Mouse (Mus musculus): ENCODE measurements around the gene 1700017D01Rik.
"Not testable (repeated sequence)": the region's sequence is repeated elsewhere in the genome, so short reads cannot be mapped to it uniquely, and the experiment has no call there.

Gene 1700017D01Rik

DNA sequence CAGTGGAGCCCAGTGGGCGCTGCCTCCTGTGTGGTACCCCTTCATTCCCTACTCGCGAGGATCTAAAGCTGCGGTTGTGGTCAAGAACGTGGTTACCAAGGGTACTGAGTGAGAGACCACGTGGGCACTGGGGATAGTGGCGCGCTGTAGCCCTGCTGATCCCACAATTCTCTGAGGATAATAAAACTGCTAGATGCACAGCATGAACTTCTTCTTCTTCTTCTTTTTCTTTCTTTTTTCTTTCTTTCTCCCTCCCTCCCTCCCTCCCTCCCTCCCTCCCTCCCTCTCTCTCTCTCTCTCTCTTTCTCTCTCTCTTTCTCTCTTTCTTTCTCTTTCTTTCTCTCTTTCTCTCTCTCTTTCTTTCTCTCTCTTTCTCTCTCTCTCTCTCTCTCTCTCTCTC is at the start of gene 1700017D01Rik:
1700017D01Rik (minus strand) TSS at position 101 of the 400 bp plus-strand sequence.
- DNase-seq (ENCODE audit: low spot score): not testable (repeated sequence)

DNA sequence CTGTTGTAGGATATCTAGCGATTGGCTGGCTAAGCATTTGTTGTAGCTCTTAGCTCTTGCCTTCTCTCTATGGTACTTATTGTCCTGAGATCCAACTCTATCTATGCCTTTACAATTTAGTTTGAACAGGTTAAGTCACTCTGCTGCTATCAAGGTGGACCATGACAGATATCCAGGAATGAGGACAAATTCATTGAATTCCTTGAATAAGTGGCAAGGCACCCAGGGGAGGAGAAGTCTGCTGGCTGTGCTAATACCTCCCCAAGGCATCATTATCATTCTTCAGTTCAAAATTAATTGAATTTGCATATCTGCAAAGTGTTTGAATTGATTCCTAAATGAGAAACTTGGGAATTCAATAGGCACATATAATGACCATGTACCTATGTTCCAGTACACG is 46.8 kb upstream of the 1700017D01Rik start:
- DNase-seq (ENCODE audit: low spot score): no peak

DNA sequence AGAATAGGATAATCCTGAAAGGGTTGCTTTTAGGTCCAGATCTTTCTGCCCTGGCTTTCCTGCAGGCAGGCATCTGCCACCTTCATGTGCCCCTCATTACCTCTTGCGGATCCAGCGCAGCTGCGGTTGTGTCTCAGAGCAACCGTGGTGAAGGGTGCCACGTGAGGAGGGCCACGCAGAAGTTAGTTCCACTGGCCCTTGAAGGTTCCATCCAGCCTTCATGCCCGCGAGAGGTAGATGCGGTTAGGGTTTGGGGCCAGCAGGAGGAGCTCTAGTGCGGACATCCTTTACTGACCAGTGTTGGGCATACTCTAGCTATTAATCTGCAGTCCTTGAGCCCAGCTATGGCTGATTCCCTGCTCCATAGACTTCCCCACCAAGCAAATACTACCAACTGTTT is 34.5 kb upstream of the 1700017D01Rik start, which contains the start of gene 1700025F22Rik:
1700025F22Rik (minus strand) TSS at position 149 of the 400 bp plus-strand sequence.
- no peak for DNase-seq (ENCODE audit: low spot score)

DNA sequence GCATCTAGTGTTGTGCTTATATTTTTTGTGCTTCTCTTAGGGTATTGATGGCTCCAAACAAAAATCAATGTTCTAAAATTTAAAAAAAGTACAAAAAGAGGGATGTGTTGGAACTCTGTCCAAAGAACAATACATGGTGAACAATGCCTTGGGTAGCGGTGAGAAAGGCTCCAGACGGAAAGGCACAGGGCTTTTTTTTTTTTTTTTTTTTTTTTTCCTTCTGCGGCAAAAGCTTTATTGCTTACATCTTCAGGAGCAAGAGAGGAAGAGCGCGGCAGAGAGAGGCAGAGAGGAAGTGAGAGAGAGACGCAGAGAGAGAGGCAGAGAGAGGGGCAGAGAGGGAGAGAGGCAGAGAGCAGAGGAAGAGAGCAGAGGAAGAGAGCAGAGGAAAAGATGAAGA is 27.2 kb upstream of the 1700017D01Rik start:
- DNase-seq (ENCODE audit: low spot score): not testable (repeated sequence)

DNA sequence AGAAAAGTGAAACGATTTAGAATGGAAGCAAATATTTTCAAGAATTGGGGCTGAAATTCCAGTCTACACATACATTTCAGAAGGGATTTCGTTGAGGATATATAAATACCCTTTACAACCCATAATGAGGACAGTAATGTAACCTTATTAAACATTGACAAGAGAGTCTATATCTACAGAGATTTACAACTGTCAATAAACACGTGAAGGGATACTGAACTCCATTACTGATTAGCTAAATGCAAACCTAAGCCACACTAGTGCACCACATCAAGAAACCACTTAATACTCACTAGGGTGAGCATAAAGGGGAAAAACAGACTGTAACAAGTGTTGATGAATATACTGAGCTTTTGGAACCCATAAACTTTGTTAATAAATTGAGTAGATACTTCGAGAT is 4.7 kb upstream of the 1700017D01Rik start:
- no peak for DNase-seq (ENCODE audit: low spot score)

DNA sequence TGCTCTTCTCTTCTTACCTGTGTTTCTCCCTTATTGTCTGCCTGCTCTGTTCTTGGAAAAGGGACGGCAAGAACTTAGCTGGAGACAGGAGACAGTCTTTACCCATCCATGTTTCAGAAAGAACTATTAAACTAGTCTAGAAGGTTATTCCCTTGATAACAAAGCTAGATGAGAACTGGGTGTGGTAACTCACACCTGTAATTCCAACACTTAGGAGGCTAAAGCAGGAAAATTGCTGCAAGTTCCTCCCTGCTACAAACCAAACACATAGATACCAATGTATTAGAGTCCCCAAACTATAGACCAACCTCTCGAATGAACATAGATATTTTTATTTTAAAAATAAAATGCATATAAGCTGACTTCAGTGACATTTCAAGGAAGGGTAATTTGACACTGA is 4.2 kb upstream of the 1700017D01Rik start:
- DNase-seq (ENCODE audit: low spot score): no peak

DNA sequence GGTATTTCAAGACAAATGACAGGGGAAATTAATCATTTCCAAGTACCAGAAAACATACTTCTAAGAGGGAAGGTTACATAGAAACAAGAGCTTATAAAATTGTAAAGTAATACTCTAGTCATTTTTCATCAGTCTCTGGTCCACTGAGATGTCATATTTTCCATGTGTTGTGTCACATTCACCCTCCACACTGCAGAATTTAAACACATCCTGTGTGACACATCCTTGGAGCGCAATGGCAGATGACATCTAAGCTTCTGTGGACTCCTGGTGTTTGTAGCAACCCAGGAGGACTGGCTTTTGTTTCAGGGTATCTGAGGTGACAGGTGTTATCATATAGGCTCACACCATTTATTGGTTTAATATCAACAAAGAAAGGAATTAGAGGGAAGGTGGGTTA is 974 bp downstream of the 1700017D01Rik start:
- no peak for DNase-seq (ENCODE audit: low spot score)

DNA sequence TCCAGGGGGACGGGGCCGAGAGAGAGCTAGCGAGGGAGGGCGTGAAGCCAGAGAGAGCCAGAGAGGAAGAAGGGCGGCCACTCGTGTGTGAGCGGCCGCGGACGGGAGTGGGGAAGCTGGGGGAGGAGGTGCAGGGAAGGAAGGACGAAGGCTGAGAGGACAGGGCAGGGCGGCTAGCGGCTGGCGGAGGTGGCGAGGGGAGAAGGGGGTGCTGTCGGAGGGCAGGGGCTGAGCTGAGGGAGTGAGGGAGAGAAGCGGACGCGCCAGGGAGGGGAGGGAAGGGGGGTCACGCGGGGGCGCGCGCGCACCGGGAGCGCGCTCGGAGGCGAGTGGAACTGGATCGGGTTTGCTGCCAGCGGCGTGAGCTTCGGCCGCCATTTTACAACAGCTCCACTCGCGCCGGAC is 9.7 kb downstream of the 1700017D01Rik start:
- peak; percentile 6 for DNase-seq (ENCODE audit: low spot score)

DNA sequence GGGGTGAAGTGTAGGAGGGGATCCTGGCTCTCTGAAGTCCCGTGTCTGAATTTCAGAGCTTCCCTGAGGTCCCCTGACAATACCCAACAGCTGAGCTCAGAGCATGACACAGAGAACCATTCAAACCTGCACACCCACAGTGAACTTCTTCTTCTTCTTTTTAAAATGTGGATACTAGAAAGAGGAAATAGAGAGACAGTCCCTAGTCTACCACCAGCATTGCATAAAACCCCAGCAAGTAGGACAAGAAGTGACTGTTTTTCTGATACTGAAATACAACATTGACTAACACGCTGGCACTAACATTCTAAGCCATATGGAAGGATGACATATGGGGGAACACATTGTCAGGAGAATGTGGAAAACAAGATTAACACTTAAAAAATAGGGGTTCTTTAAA is 11.3 kb downstream of the 1700017D01Rik start:
- no peak for DNase-seq (ENCODE audit: low spot score)

DNA sequence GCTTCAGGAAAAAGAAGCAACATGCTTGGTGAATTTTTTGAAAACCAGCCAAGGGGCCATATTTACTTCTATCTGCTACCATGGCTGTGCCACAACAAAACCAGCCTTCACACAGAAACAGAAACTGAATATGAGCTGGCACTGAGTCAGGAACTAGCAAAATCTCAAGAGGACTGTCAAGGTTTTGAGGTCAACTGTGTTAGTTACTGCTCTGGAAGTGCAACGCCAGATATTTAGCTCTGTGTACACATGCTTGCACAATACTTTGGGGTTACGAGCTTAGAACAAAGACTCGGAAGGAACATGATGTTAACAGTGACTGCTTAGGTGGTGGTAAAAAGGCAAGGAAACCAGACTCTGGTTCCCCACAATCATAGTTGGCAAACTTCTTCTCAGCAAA is 22.9 kb downstream of the 1700017D01Rik start:
- no peak for DNase-seq (ENCODE audit: low spot score)

DNA sequence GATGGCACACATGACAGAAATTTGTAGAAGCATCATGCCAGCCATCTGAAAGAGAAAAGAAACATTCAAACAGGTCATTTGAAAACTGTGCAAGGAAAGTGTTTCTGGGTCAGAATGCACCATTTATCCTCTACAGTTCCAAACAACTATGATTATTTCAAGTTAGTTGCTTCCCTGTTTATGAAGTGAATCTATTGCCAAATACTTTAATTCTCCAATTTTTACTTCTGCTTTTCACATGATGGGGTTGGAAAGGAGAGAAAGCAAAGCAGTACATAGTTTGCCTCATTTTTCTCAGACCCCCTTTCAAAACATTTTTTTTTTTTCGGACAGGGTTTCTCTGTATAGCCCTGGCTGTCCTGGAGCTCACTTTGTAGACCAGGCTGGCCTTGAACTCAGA is 28.8 kb downstream of the 1700017D01Rik start:
- DNase-seq (ENCODE audit: low spot score): no peak

DNA sequence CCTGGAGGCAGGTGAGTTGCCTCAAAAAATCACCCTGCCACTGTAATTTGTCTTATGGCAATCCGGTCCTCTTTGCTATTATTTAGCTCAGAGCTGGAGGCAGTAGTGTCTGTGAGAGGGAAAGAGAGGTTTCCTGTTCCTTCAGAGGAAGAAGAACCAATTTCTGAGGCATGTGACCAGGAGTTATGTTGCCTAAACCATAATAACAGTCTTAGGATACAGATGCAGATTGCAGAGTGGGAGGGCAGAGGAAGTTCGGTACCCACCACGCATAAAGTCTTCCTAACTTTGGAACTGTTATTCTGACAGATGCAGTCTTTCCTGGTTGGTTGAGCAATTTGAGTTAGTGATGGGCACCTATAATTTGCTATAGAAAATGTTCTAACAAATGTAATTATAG is 32.3 kb downstream of the 1700017D01Rik start:
- DNase-seq (ENCODE audit: low spot score): no peak

DNA sequence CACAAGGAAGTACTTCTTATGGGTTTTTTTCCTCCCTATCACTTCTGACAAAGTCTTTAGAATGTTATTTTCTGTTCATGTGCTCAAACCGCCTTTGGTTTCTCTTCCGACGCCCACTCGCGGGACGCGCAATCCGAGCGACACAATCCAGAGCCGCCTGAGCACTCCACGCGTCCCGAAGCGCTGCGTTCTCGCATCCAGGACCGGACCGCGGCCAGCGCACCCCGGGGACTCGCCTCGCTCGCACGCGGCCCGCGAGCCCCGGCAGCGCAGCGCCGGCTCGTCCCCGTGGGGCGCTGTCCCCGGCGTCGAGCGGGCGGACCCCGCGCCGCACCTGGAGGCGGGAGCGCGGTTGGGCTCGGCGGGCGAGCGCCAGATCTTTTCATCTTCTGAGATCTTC is 38.5 kb downstream of the 1700017D01Rik start:
- DNase-seq (ENCODE audit: low spot score): not testable (repeated sequence)

DNA sequence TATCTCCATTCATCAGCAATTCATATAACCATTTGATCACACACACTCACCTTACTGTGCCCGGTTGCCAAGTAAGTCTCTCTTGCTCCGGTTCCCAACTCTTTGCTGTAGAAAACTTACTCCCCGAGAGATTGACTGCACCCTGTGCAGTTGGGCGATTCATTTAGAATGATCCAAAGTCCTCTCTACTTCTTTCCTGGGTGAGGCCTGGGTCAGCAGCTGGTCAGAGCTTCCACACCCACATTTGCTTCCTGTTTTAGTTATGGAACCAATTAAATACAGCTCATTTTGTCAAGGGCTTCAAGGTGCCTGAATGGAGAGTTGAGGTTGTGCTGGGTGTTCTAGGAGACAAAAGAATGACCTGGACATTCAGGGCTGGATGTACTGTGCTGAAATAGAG is 49.7 kb downstream of the 1700017D01Rik start, which contains the start of gene Ms4a8a:
Ms4a8a (minus strand) TSS at position 169 of the 400 bp plus-strand sequence.
- DNase-seq (ENCODE audit: low spot score): no peak

DNA sequence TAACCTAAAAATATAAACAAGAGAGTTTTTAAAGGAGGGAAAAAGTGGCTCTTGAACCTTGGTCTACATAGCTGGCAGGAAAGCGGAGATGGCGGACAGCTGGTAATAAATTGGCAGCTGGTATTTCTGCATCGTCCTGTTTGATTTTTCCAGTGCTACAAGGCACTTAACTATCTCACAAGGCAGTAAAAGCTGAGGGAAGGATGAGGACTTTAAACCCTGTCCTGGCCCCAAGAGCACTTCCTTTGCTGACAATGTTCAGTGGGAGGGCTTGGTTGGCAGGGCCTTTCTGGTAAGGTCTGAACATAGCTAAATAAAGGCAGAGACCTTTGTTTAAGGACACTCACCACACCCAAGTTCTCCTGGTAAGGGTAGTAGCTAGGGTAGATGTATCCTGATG is 60.3 kb downstream of the 1700017D01Rik start:
- DNase-seq (ENCODE audit: low spot score): no peak

DNA sequence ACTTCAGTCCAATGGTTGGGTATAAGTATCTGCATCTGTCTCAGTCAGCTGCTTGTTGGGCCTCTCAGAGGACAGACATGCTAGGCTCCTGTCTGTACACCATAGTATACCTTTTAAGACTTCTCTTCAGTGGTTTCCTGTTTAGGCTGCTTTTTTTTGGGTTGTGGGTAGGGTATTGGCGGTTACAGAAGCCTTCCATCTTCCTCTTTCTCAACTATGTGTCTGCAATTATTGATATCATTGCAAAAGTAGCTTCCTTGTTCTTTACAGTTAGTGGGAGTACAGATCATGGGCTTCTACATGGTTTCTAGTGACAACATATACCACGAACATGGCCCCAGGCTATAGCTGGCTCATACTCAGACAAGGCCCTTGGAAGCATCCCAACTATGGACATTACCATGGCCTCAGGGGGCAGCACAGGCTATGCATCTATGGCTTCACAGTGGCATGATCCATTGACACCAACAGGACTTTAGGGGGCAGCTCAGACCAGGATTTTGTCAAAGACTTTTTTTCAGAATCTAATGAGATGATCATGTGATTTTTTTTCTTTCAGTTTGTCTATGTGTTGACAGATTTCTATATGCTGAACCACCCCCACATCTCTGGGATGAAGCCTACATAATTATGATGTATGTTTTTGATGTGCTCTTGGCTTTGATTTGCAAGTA is 65.3 kb downstream of the 1700017D01Rik start:
- DNase-seq (ENCODE audit: low spot score): no peak

DNA sequence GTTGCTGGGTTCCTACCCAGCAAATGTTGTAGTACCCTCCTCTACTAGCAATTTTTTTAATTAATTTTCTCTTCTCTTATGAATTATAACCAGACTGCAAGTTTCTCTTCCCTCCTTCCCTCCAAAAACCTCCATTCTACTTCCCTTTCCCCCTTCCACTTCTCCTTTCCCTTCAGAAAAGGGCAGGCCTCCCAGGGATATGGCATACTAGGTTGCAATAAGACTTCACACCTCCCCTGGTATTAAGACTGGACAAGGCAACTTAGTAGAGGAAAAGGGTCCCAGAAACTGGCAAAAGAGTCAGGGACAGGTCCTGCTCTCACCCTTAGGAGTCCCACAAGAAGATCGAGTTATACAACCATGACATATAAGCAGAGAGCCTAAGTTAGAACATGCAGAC is 69.8 kb downstream of the 1700017D01Rik start:
- DNase-seq (ENCODE audit: low spot score): no peak

DNA sequence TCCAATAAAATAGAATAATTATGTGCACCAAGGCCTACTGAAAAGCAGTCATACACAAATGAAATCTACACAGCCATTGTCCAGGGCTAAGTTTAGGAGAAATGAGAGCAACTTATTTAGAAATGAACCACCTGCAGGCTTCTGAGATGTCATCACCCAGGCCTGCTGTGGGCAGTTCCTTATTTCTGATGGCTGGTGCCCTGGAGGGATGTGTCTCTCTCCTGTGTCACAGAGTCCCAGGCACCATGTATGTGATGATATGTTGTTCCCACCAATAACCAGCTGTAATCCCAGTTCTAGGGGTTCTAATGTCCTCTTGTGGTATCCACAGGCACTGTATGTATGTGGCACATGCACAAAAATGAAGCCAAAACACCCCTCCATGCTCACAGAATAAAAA is 70.7 kb downstream of the 1700017D01Rik start:
- no peak for DNase-seq (ENCODE audit: low spot score)

DNA sequence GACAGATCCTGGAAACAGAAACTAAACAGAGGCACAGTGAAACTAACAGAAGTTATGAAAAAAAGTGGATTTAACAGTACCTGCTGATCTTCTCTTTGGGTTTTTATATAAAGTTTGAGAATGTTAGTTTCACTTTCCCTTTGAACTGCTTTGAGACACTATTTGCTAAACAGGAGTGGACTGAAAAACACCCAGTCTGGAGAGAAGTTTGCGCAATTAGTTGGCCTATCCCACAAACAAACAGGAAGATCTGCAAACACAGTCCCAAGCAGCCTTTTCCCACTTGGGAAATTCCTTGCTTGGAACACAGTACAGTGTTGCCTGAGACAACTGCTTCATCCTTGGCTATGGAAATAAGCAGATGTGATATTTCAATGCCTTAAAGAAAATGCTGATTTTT is 75.0 kb downstream of the 1700017D01Rik start:
- DNase-seq (ENCODE audit: low spot score): peak; percentile 10

DNA sequence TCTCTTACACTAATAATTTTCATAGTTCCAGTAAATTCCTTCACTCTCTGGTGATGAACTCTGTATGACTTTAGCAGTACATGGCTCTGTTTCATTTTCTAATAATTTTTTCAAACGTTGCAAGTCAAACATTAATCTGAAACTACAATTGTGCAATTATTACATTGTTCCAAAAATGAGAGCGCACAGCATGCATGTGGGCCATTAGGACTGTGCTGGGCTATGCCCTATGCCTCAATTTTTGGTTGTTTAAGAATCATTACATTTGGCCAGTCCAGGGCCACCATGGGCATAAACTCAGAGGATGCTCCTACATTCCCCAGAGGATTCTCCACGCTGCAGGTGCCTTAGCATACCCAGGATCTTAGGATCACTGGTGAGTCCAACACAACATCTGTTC is 77.4 kb downstream of the 1700017D01Rik start:
- no peak for DNase-seq (ENCODE audit: low spot score)

DNA sequence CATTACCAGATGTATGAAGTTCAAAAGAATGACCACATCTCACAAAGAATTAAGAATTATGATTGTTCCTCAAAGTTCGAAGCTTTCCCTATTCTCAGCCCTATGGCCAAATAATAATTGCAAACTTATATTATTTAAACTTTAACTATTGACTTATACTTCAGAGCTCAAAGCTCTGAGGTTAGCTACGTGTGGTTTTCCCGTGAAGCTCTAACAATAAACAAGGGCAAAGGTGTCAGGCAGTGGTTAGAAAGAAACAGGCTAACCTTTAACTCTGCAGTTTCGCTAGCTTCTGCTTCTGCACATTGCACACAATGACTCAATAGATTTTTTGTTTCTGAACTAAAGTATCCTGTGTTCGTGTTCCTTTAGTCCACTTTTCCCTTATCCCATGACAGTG is 77.8 kb downstream of the 1700017D01Rik start:
- DNase-seq (ENCODE audit: low spot score): no peak

DNA sequence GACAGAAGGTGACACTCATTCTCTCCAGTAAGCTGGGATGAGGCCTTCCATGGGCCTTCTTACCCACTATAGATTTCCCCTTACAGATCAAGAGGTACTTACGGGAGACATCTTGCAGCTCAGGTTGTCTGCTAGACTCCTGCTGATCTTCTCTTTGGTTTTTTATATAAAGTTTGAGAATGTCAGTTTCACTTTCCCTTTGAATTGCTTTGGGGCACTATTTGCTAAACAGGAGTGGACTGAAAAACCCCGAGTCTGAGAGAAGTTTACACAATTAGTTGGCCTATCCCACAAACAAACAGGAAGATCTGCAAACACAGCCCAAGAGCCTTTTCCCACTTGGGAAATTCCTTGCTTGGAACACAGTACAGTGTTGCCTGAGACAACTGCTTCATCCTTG is 80.4 kb downstream of the 1700017D01Rik start:
- DNase-seq (ENCODE audit: low spot score): no peak

DNA sequence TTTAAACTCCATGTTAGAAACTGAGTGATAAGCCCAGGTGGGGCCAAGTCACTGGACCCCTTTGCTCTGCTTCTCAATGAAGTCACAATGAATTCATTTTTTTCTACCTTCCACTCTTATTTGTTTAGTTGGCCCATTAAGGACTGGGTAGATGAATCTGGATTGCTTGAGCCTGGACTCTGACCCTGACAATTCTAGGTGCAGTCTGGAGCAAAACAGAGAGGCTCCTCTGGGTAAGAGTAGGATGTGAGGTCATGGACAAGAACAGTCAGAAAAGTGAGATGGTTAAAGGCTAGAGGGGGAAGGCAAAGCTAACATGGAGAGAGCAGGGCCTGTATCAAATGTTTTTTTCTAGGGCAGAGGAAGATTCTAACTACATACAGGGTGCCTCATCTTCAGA is 81.2 kb downstream of the 1700017D01Rik start:
- DNase-seq (ENCODE audit: low spot score): no peak

DNA sequence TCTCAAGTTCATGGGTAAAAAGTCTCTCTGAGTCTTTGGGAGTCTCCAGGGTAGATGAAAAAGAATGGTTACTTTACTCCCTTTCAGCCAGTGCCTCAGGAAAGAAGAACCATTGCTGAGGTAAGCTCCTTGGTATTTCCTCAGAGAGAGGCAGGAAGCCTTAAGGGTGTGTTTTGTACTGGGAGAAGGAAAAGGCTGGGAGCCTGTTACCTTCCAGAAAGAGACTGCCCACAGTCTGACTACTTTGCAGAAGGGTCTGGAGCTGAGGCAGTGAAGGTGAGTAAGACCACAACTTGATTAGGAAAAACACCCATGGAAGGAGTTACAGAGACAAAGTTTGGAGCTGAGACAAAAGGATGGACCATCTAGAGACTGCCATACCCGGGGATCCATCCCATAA is 82.2 kb downstream of the 1700017D01Rik start:
- DNase-seq (ENCODE audit: low spot score): no peak

All from urinary bladder, postnatal 14 days (tissue).